In the genomic region with DNA sequence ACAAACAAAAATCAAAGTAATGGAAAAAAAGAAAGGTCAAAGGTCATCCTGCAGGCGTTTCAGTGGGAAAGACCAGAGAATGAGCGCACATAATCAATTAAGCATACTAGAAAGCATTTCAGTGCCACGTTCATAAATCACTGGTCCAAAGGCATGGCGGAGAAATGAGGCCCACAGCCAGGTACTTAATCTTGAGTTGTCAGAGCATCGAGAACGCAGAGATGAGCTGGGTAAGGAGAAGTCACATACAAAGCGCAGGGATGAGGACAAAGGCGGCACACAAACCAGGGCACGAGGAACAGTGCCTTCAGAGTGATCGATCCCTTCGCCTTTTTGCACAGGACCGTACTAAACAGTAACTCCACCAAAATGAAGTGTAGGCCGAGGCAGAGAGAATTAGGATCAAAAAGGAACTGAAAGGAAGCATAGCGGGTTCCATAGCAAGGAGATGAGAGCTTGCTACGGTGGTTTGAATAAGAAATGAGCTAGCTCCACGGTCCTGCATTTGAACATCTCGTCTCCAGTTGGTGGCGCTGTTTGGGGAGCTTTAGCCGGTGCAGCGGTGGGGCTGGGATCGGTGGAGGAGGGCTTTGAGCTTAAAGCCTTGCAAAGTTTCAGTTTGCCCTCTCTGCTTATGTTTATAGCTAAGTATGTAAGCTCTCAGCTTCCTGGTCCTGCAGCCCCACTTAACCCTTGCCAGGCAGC, we compare ENCODE assay signal across 7 mouse cellular contexts. TPM values are rescaled to one million over a fixed set of nuclear protein-coding genes. Genes with fewer than 3 reads are reported as not detected.
DNase-seq lines count a peak whose midpoint lies in the region; ATAC-seq and TF ChIP-seq lines count a peak whose summit lies in the region.

No protein-coding gene starts in this region.

- H3K27ac ChIP-seq in cortical plate, adult 2 months (ENCODE audit: insufficient read depth, low read length) = no peak overlapping the region
- peak overlapping the region; percentile 24; the same call in 1 of the 2 replicates for H3K27ac ChIP-seq in intestine, embryonic 14.5 days (ENCODE audit: low read depth)
- H3K27ac ChIP-seq in midbrain, embryonic 11.5 days (ENCODE audit: low read depth, low read length) = no peak overlapping the region

- peak overlapping the region; percentile 53 for H3K4me2 ChIP-seq in intestine, embryonic 14.5 days (ENCODE audit: low read length)
- peak overlapping the region; percentile 31 for H3K4me2 ChIP-seq in midbrain, embryonic 11.5 days

- peak; percentile 70 to 73 for DNase-seq in adrenal gland, adult 18-20 months (ENCODE audit: low spot score in 2 of 2)
- peak; percentile 88 for DNase-seq in gastrocnemius, postnatal 14 days
- peak; percentile 89 for DNase-seq in intestine, embryonic 14.5 days (ENCODE audit: low spot score)
- peak; percentile 84 for DNase-seq in left cerebral cortex, postnatal 4 days
- peak; percentile 99 for DNase-seq in midbrain, embryonic 11.5 days (ENCODE audit: low spot score, missing footprints)
- peak; percentile 86 for DNase-seq in right cerebral cortex, postnatal 4 days

- no peak for TF ChIP-seq POLR2A in cortical plate, adult 2 months (IDR thresholded peaks at IDR 0.05; ENCODE audit: extremely low read depth, insufficient read depth, low read length)

- peak; percentile 72 for TF ChIP-seq CTCF in cortical plate, adult 2 months (IDR thresholded peaks at IDR 0.05; ENCODE audit: extremely low read depth, insufficient read depth, low read length)

- intact Hi-C loops in gastrocnemius, postnatal 14 days (cut with DNase I; ENCODE audit: low total_unique reads) = no loop called here
- intact Hi-C loops in left cerebral cortex, postnatal 4 days (cut with DNase I) = no loop called here

- no peaks in the 10 kb centered on the region for H3K4me1 ChIP-seq in cortical plate, adult 2 months (ENCODE audit: control insufficient read depth, insufficient read depth, low read length)
- peaks cover 31% of the 10 kb centered on the region for H3K4me1 ChIP-seq in intestine, embryonic 14.5 days (replicated peaks; ENCODE audit: control insufficient read depth, insufficient read depth, low read length)
- peaks cover 20% of the 10 kb centered on the region for H3K4me1 ChIP-seq in midbrain, embryonic 11.5 days (ENCODE audit: control insufficient read depth, insufficient read depth, low read length)

- H3K27me3 ChIP-seq in intestine, embryonic 14.5 days (replicated peaks; ENCODE audit: control insufficient read depth, insufficient read depth, low read length) = no peaks in the 10 kb centered on the region
- H3K27me3 ChIP-seq in midbrain, embryonic 11.5 days (ENCODE audit: control insufficient read depth, insufficient read depth, low read length) = peaks cover 4% of the 10 kb centered on the region

- peak; percentile 56; the same call in 1 of the 2 replicates for ATAC-seq in intestine, embryonic 14.5 days (replicated peaks; ENCODE audit: low FRiP score, low TSS enrichment, low read depth)
- ATAC-seq in midbrain, embryonic 11.5 days (ENCODE audit: low FRiP score) = peak; percentile 76

- H3K9ac ChIP-seq in intestine, embryonic 14.5 days (ENCODE audit: low read length) = peak overlapping the region; percentile 39
- peak overlapping the region; percentile 54 for H3K9ac ChIP-seq in midbrain, embryonic 11.5 days (ENCODE audit: low read length)

- no peak overlapping the region; the same call in 1 of the 2 replicates for H3K4me3 ChIP-seq in cortical plate, adult 2 months (ENCODE audit: insufficient read depth, low read length)
- 0 out of 2 replicates have a peak overlapping the region, but pooled peaks have one; percentile 8 for H3K4me3 ChIP-seq in intestine, embryonic 14.5 days (ENCODE audit: low read depth, low read length)
- no peak overlapping the region for H3K4me3 ChIP-seq in midbrain, embryonic 11.5 days (ENCODE audit: low read depth, low read length)

- WGBS in intestine, embryonic 14.5 days = 11% methylated on average over 21 of the region's 21 CpGs
- 4% methylated on average over 21 of the region's 21 CpGs for WGBS in midbrain, embryonic 11.5 days

- no peaks in the 10 kb centered on the region for H3K36me3 ChIP-seq in intestine, embryonic 14.5 days (ENCODE audit: control insufficient read depth, insufficient read depth, low read length)
- no peaks in the 10 kb centered on the region for H3K36me3 ChIP-seq in midbrain, embryonic 11.5 days (ENCODE audit: control insufficient read depth, insufficient read depth, low read length)

- H3K9me3 ChIP-seq in intestine, embryonic 14.5 days (ENCODE audit: control insufficient read depth, low read length) = no peaks in the 10 kb centered on the region
- H3K9me3 ChIP-seq in midbrain, embryonic 11.5 days (ENCODE audit: control insufficient read depth, low read length) = no peaks in the 10 kb centered on the region

RNA-seq across cellular contexts. Expression of a gene that starts 33.3 kb away (rescaled TPM):
- total RNA-seq in adrenal gland, adult 18-20 months (2021) = 10 to 100 TPM; 49.1 to 57.9 TPM
- 47.3 and 48.0 TPM in 2 replicates for polyA plus RNA-seq in cortical plate, adult 2 months (2012; rRNA removed)
- total RNA-seq in gastrocnemius, postnatal 14 days (2021) = 10 to 100 TPM; 26.8 to 27.2 TPM
- polyA plus RNA-seq in intestine, embryonic 14.5 days (2014; fragmentation: Nextera tagmentation; extraction: Ambion mirVana) = 42.4 and 44.3 TPM in 2 replicates
- total RNA-seq in left cerebral cortex, postnatal 4 days (2021) = 10 to 100 TPM; 57.3 to 58.4 TPM
- polyA plus RNA-seq in midbrain, embryonic 11.5 days (2014; fragmentation: Nextera tagmentation; extraction: Ambion mirVana) = 21.5 and 22.7 TPM in 2 replicates
